Mouse (Mus musculus) kidney, adult 2 months (tissue): Measurements from ENCODE around the gene Nmnat2. TPM values are rescaled to one million over a fixed set of nuclear protein-coding genes. Genes with fewer than 3 reads are reported as not detected.

Source experiments
- DNase-seq: peaks from one replicate; pipeline ENCODE4 v3.0.0; 2021
- H3K27ac ChIP-seq: fragments of 200-500 bp; 2 replicates; pipeline ENCODE4 v1.5.1; 2012; ENCODE audit warnings: low read depth, low read length, control low read depth, inconsistent platforms; ENCODE audit not compliant: insufficient read depth
- H3K27me3 ChIP-seq: fragments of 200-500 bp; replicated peaks from 2 replicates; pipeline ENCODE4 v1.6.1; 2012; ENCODE audit warnings: mild to moderate bottlenecking, moderate library complexity, low read length, inconsistent platforms; ENCODE audit not compliant: control insufficient read depth, insufficient read depth
- H3K36me3 ChIP-seq: fragments of 200-500 bp; 2 replicates; pipeline ENCODE4 v1.6.1; 2012; ENCODE audit warnings: mild to moderate bottlenecking, moderate library complexity, low read length, inconsistent platforms; ENCODE audit not compliant: control insufficient read depth, insufficient read depth
- H3K4me1 ChIP-seq: fragments of 200-500 bp; 2 replicates; pipeline ENCODE4 v1.6.1; 2011; ENCODE audit warnings: low read length; ENCODE audit not compliant: control insufficient read depth, insufficient read depth
- H3K4me3 ChIP-seq: fragments of 200-500 bp; 2 replicates; pipeline ENCODE4 v1.5.1; 2011; ENCODE audit warnings: mild to moderate bottlenecking, low read depth, low read length, control low read depth; ENCODE audit not compliant: insufficient read depth
- CTCF ChIP-seq: fragments of 200-500 bp; conservative IDR thresholded peaks from 2 replicates; pipeline ENCODE4 v1.5.1; 2011; ENCODE audit warnings: low read depth, mild to moderate bottlenecking, control low read depth, low read length, moderate library complexity, mixed read lengths; ENCODE audit not compliant: insufficient read depth, insufficient read length
- POLR2A ChIP-seq: fragments of 200-500 bp; IDR thresholded peaks from one replicate; pipeline ENCODE4 v1.6.1; 2011; ENCODE audit warnings: low read depth, low read length, control low read depth
- WGBS: fragments of 180-500 bp; shearing (Covaris S2); methylation state at CpG from one replicate; pipeline ENCODE4 v1.1.7; 2018; 5-methylcytosine and 5-hydroxymethylcytosine counted together
- polyA plus RNA-seq: library from polyadenylated mRNA; depleted of rRNA; stranded (reverse); fragments of >200 nt; gene quantifications from 2 replicates; pipeline ENCODE4 v1.2.3, GENCODE M21; 2012

Gene Nmnat2
- polyA plus RNA-seq, 1 experiment, result 0.41 TPM

DNA sequence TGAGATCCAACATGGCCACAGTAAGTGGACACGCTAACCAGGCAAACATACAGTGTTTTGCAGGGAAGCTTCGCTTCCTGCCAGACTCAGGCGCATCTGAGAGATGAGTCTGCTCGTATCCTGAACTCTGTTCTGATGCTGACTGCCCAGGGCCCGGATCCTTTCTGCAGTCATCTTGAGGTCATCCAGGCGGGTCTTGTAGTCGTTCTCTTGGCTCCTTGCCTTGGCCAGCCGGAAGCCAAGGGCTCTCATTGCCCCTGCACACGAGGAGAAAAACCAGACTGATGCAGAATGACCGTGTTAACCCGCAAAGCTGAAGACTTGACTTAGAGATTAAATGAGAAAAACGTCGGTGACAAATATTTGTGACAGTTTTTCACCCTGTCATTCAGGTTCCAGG lies 181.9 kb downstream of the Nmnat2 start:
- peak; percentile 45 for DNase-seq
- Histone ChIP-seq H3K4me1 (no peaks in the 10 kb centered on the region), H3K27ac (no peak overlapping the region), H3K36me3 (no peaks in the 10 kb centered on the region), H3K27me3 (no peaks in the 10 kb centered on the region), H3K4me3 (no peak overlapping the region)
- 53% methylated on average over 13 of the region's 13 CpGs for WGBS
- TF ChIP-seq CTCF, result no peak

DNA sequence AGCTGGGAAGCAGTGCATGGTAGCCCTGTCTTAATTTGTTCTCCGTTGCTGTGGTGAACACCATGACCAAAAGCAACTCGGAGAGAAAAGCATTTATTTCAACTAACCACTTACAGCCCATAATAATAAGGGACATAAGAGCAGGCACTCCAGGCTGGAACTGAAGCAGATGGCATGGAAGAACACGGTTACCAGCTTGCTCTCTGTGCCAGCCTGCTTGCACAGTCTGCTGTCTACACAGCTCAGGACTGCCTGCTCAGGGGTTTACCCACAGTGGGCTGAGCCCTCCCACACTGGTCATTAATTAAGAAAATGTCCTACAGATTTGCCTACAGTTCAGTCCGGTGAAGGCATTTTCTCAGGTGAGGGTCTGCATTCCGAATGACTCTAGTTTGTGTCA lies 183.7 kb downstream of the Nmnat2 start:
- Histone ChIP-seq H3K27ac (no peak overlapping the region), H3K36me3 (no peaks in the 10 kb centered on the region), H3K4me1 (no peaks in the 10 kb centered on the region), H3K27me3 (no peaks in the 10 kb centered on the region), H3K4me3 (no peak overlapping the region)
- TF ChIP-seq POLR2A, result no peak
- TF ChIP-seq CTCF, result no peak
- no peak for DNase-seq
- 68% methylated on average over 5 of the region's 5 CpGs for WGBS

DNA sequence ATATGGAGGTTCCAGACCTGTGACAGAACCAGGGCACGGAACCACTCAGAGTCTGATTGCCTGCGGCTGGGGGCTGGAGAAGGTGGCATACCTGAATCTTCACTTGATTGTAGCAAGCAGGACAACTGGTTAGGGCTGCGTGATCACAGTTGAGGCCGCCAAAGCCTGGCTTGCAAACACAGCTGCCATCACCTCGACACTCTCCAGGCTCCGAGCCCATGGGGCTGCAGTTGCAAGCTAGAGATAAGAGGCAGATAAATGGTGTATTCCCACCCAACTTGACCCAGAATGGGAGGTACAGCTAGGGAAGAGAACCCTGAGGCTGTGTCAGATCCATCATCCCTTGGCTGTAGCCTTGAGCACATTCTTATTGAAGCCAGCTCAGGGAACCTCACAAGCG lies 184.8 kb downstream of the Nmnat2 start:
- Histone ChIP-seq H3K27me3 (no peaks in the 10 kb centered on the region), H3K36me3 (no peaks in the 10 kb centered on the region), H3K4me3 (no peak overlapping the region), H3K27ac (no peak overlapping the region), H3K4me1 (no peaks in the 10 kb centered on the region)
- WGBS, result 92% methylated on average over 7 of the region's 7 CpGs
- TF ChIP-seq POLR2A (no peak), CTCF (no peak)
- DNase-seq, result no peak

DNA sequence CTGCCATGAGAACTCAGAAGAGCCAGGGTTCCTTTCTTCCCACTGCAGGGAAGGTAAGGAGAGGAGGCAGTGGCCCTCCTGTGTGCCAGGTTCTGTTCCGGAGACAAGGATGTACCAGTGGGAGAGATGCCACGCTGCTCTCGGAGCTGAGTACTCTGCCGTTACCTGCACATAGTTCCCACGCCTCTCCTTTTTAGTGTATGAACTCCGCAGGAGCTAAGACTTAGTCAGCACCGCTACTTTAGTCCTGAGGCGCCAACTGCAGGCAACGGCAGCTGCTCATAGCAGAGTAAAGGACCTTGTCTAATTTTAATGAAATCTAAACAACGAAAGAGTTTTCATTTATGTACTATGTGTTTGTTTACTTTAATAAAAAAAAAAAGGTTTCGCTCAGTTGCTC lies 185.5 kb downstream of the Nmnat2 start:
- Histone ChIP-seq H3K27ac (no peak overlapping the region), H3K4me3 (no peak overlapping the region), H3K4me1 (no peaks in the 10 kb centered on the region), H3K36me3 (no peaks in the 10 kb centered on the region), H3K27me3 (no peaks in the 10 kb centered on the region)
- TF ChIP-seq CTCF, result no peak
- TF ChIP-seq POLR2A, result no peak
- 82% methylated on average over 11 of the region's 11 CpGs for WGBS
- DNase-seq, result no peak

DNA sequence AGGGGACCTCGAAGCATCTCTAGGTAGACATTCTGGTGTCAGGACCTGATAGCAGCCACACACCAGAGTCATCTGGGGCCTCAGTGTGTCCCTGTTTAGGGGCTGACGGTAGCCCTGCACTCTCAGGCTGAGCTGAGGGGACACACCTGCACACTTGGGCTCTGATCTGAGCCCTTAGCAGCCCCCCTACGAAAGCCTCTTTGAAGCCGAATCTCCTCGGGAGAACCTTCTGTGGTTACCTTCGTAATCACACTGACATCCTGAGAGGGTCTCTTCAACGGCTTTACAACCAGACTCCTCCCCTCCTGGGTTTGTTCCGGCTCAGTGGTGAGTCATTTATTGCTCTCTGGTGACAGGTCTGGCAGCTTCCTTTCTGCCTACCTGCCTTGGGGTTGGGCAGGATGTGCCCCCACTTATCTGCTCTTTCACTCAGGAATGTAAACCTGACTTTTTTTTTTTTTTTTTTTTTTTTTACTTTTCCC lies 186.0 kb downstream of the Nmnat2 start:
- Histone ChIP-seq H3K27me3 (no peaks in the 10 kb centered on the region), H3K27ac (no peak overlapping the region), H3K4me3 (no peak overlapping the region), H3K4me1 (no peaks in the 10 kb centered on the region), H3K36me3 (no peaks in the 10 kb centered on the region)
- 37% methylated on average over 8 of the region's 8 CpGs for WGBS
- peak; percentile 26 for DNase-seq
- TF ChIP-seq CTCF (no peak), POLR2A (no peak)

DNA sequence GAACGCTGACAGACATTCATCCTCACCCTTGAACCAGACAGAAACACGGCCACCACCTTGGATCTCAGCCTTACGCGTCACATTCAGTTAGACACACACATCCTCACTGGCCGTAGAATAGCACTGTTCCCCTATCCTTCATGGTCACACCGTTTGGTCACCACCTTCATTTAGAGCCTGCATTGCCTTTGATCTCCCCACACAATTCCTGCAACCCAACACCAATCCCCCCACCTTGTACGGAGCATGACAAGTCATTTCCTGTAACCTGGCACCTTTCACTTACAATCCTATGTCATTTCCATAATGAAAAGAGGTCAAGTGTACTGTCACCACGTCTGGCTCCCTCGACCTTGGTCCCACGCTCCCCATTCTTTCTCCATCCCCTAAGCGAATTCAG lies 189.2 kb downstream of the Nmnat2 start:
- TF ChIP-seq POLR2A (no peak), CTCF (no peak)
- H3K4me1 ChIP-seq, result no peaks in the 10 kb centered on the region
- WGBS, result 65% methylated on average over 11 of the region's 11 CpGs
- no peak overlapping the region for H3K27ac ChIP-seq
- H3K4me3 ChIP-seq, result no peak overlapping the region
- no peak for DNase-seq
- no peaks in the 10 kb centered on the region for H3K27me3 ChIP-seq
- no peaks in the 10 kb centered on the region for H3K36me3 ChIP-seq

DNA sequence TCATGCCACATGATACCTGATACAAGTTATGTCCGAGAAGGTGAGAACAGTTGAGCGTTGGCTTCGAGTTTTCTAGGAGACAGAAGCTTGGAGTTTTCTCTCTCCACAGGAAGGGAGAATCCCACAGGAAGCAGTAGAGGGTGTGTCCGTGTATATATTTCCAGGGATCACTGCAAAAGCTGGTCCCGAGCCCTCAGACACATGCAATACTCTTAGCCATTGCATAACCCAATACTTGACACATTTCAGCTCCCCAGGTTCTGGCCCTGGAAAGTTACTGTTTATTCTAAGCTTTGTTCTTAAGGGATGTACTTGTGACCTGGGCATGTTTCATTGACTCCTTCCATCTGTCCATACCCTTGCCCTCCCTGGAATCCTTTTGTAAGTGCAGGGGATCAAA lies 191.0 kb downstream of the Nmnat2 start:
- TF ChIP-seq POLR2A, result no peak
- 81% methylated on average over 5 of the region's 5 CpGs for WGBS

DNA sequence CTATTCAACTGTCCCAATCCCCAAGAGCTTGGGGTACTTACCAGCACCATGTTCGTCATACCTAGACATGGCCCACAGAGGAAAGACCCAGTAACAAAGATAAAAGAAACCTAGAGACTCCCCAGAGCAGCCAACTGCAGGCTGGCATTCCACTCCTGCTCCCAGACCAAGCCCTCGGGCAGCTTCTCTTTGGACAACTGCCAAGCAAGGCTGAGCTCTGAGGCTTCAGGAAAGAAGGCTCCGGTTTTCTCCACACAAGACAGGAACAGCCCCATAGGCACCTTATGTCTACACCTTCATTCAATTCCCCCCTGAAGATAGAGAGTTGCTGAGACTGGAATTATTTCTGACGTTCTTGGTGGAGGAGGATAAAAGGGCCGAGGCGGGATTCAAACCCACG lies 197.8 kb downstream of the Nmnat2 start:
- H3K4me1 ChIP-seq, result no peaks in the 10 kb centered on the region
- no peak overlapping the region for H3K27ac ChIP-seq
- peak; percentile 37 for DNase-seq
- WGBS, result 63% methylated on average over 7 of the region's 7 CpGs
- no peak overlapping the region for H3K4me3 ChIP-seq
- H3K36me3 ChIP-seq, result no peaks in the 10 kb centered on the region
- no peak for TF ChIP-seq CTCF
- no peak for TF ChIP-seq POLR2A
- no peaks in the 10 kb centered on the region for H3K27me3 ChIP-seq

More for the DNA sequence above, 191.0 kb downstream of the Nmnat2 start:
- Histone ChIP-seq H3K36me3 (no peaks in the 10 kb centered on the region), H3K4me1 (no peaks in the 10 kb centered on the region), H3K27ac (no peak overlapping the region), H3K4me3 (no peak overlapping the region), H3K27me3 (no peaks in the 10 kb centered on the region)
- no peak for DNase-seq
